Mouse (Mus musculus): ENCODE data around the gene 1700012B09Rik.

GRCm38 (mm10) chr9:14758590-14758989, 12.2 kb downstream of the 1700012B09Rik start:
- TF ChIP-seq GATA1 (IDR thresholded peaks at IDR 0.05; ENCODE audit: low read length) (no peak), TAL1 (IDR thresholded peaks at IDR 0.05; ENCODE audit: low read length) (no peak)
